Mouse (Mus musculus) megakaryocyte, embryonic 14.5 days (primary cell): Measurements from ENCODE around the gene Txn2.

Source experiments
- FLI1 ChIP-seq: IDR thresholded peaks from 2 replicates; pipeline ENCODE4 v1.6.1; 2012; ENCODE audit warnings: low read length, inconsistent platforms, mixed read lengths
- GATA1 ChIP-seq: IDR thresholded peaks from 3 replicates; pipeline ENCODE4 v1.6.1; 2012; ENCODE audit warnings: mixed read lengths, low read length, inconsistent platforms, borderline replicate concordance

DNA sequence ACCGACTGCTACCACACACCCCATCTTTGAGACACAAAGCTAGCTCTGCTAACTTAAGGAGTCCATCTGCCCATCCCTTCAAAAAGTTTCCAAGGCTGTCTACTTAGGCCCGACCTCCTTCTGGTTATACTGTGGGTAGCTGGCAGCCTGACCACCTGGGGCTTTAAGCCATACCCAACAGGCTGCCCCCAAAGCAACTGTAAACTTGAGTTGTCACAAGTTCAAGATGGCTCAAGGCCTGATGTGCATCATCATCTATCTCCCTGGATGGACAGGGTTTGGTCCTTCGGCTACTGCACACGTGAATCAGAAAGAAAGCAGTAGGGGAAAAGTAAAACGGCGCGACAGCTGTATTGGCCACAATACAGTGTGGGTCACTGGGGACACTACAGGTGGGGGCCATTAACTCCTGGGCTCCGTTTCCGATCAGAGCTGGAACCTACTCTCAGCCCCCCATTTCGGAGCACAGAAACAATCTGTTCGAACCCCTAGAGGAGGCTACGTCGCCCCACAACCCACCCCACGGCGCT lies 41.2 kb upstream of the Txn2 start:
- TF ChIP-seq GATA1 (no peak), FLI1 (no peak)
